Mouse (Mus musculus) heart, adult 9 months (tissue): ENCODE results near the gene Olfr1393.
A peak's percentile ranks its signal among the peaks of the same experiment; 100 is the strongest.

ENCODE experiments used
- DNase-seq, 2 experiments: peaks; one replicate each; pipeline ENCODE4 v3.0.0; 2022; ENCODE audit warnings: low spot score in 2 of 2

Gene Olfr1393

DNA sequence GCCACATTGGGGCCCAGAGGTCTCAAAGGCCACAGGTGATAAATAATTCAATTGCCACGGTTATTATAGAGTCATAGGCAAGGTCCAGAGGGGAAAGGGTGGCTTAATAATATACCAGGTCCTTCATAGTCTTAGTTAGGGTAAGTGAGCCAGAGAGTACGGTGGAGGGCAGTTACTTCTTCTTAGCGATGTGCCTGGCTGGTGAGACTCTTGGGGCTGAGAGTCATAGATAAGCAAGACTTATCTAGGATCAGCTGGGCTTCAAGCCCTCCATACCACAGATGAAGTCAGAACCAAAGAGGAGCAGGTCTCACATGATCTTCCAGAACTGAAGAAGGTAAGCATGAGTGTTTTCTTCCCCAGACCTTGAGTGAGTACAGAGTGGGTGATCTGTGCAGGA lies at the start of gene Olfr1393:
Gene Olfr1393 (plus strand): TSS at position 83 of the 400 bp plus-strand sequence.
- no peak for DNase-seq

DNA sequence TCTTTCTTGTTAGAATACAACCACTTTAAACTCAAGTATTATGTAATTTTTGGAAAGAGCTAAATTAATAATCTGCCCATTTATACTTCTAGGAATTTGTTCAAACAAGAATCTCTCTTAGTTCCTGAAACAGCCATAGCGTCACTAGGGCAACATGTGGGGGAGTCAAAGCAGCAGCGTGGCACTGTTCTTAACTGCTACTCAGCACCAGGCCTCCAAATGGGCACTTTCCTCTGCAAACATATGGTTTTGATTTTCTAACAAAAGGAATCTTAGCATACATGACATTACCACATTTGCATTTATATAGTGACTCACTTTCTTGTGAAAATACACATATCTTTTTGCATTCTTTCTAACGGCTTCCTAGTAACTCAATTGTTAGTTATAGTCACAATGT lies 45.3 kb upstream of the Olfr1393 start:
- no peak for DNase-seq

DNA sequence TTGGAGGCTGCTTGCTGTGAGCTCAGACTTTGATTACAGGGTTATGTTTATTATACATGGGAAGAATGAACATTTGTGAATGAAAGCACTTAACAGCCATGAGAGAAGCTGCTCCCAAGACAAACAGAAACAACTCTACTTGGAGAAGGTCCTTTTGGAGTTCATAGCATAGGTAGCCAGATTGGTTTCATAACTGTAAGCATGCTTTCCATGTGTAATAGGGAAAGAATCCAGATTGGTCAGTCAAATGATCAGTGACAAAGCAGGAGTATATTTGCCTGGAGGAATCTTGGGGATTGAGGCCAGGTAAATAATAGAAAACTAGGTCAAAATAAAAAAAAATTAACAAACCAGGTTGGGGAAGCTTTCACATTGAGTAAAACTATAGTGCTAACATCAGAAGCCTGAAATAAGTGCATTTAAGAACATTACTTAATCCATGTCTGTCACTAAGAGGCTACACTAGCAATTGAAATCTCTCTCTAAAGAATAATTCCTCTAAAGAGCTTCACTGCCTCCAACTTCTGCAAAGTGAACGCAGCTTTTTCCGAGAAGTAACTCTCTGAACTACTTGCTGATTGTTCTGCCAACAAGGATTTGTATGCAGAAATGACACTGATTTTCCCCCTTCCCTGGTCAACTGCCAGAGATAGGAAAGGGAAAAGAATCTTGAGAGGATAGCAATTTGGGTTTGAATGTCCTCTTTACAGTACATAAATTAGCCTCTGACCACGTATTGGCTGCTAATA lies 42.5 kb upstream of the Olfr1393 start:
- no peak for DNase-seq

DNA sequence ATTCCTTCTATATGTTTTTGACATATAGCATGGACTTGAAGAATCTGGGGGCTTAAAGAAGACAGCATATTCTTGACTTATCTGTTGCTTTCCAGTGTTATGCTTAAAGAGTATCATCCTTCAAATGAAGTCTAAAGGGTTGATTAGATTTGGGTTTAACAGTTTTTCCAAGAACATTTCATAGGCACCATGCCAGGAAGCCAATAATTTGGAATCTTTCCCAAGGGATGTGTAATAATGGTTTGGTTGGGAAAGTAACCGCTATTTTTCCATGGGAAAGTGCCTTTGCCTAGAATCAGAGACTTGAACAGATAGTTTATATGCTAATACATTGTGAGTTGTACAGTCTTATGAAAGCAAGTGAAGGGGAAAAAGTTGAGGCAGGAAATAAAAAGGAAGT lies 41.2 kb upstream of the Olfr1393 start:
- DNase-seq, result no peak

GRCm38 (mm10) chr11:49237532-49237931 lies 40.6 kb upstream of the Olfr1393 start:
- no peak for DNase-seq

- DNase-seq, result no peak
Observed at GRCm38 (mm10) chr11:49240310-49240709, 37.8 kb upstream of the Olfr1393 start.

DNA sequence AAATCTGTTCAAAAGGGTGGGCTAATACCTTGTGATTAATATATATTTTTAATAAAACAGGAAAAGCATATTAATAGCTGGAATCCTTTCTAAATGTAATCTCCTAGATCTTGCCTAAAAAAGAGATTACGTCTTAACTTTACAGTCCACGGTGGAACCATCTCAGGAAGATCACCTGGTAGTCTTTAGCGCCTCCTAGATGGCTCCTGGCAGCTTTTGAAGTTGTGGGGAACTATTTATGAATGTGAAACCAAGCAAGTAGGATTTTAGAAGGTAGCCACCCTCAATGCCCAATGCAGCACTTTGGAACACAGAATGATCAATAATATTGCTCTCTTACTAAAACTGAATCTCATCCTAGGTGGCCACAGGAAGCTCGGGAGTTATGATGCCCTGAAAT lies 37.2 kb upstream of the Olfr1393 start:
- DNase-seq, result no peak

DNA sequence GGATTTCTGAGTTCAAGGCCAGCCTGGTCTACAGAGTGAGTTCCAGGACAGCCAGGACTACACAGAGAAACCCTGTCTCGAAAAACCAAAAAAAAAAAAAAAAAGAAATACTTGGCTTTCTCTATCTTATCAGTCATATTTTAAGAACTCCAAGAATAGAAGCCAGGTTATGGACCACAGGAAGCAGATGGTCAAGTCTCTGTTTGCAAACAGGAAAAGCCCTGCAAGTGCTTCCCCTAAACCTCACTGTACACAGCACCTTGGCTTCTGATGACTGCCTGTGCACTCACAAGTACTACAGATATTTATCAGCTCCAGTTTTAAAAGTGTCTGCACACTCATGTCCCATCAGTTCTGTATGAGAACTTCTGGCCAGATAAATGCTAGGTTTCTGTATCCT lies 36.6 kb upstream of the Olfr1393 start:
- DNase-seq, result no peak

DNA sequence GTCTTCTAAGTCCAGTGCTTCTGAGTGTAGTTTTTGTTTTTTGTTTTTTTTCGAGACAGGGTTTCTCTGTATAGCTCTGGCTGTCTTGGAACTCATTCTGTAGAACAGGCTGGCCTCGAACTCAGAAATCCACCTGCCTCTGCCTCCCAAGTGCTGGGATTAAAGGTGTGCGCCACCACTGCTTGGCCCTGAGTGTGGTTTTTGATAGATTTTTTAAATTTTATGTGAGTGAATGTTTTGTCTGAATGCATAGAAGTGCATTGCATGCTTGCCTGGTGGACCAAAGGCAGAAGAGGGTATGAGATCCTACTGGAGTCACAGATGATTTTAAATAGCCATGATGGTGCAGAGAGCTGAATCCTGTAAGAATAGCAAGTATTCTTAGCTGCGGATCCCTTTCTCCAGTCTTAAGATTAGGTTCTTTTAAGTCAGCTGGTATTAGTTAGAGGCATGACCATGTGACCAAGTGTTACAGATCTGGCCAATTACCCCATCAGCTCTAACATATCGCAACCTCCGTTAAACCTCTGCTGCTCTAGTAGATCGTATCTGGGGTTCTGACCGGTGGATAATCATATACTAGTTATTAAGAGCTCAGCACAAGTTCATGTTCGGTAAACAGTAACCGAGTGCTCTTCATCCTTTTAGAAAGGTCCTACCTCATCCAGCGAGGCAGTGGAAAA lies 35.0 kb upstream of the Olfr1393 start:
- DNase-seq, result no peak

GRCm38 (mm10) chr11:49243727-49244594 lies 34.1 kb upstream of the Olfr1393 start, which contains the start of gene Mgat1:
TSS of gene Mgat1 (plus strand) at chr11:49244191.
- DNase-seq, result peak; percentile 94 to 96

DNA sequence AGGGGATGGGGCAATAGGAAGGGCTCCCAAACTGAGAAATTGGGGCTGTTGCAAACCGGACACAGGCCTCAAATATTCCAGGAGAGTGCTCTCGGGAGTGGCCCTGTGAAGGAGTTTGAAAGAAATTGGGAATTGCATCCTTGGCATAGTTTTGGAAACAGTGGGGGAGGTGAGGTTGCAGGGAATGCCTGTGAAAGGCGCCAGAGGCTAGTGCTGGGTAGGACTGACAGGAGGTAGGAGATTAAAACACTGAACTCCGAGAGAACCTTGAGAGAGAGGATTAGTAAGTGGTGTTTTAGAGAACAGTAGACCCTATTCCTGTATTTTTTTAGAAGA lies 33.5 kb upstream of the Olfr1393 start:
- DNase-seq, result no peak

- DNase-seq, result peak in 1 of 2 experiments; percentile 52
Observed at GRCm38 (mm10) chr11:49245176-49245575, 32.9 kb upstream of the Olfr1393 start.

GRCm38 (mm10) chr11:49245634-49246415 lies 32.3 kb upstream of the Olfr1393 start:
- no peak for DNase-seq

DNA sequence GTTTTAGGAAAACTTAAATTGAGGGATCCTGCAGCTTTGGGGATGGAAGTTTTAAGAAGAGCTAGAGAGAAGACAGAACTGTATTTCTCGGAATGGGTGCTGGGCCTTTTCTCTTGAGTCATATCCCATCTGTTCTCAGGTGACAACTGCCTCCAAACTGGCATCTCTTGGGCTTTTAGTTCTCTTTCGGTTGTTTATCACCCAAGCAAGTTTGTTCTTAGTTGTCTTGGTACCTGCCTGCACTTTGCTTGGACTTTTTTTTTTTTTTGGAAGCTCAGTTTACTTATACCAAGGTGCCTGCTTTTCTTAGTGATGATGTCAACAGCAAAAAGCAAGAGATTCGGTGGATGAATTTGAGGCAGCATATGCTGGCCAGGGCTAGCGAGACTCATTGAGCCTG lies 31.6 kb upstream of the Olfr1393 start:
- no peak for DNase-seq

DNA sequence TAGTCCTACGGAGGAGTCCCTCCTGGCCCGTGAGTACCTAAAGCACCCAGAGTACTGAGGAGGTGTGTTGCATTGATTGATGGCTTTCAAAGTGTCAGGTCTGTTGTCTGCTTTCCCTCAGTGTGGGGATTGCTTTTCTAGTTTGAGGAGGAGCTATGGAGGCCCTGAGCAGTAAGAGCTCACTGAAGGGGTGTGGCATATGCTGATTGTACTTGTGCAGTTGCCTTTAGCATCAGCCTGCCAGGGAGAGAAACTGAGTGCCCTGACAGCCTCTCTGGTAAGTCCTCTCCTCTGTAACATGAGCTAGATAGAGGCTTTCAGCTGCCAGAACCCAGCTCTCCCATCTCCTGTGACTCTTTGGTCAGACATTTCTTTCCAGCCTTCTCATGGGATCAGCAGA lies 30.8 kb upstream of the Olfr1393 start:
- no peak for DNase-seq

- peak; percentile 77 to 78 for DNase-seq
Observed at GRCm38 (mm10) chr11:49248226-49248973, 29.7 kb upstream of the Olfr1393 start.

GRCm38 (mm10) chr11:49248974-49249700 lies 29.0 kb upstream of the Olfr1393 start:
- DNase-seq, result no peak

- DNase-seq, result no peak
Observed at GRCm38 (mm10) chr11:49249811-49250421, 28.2 kb upstream of the Olfr1393 start.
